Comparison of ENCODE assay signal across 8 mouse cellular contexts in the genomic region with DNA sequence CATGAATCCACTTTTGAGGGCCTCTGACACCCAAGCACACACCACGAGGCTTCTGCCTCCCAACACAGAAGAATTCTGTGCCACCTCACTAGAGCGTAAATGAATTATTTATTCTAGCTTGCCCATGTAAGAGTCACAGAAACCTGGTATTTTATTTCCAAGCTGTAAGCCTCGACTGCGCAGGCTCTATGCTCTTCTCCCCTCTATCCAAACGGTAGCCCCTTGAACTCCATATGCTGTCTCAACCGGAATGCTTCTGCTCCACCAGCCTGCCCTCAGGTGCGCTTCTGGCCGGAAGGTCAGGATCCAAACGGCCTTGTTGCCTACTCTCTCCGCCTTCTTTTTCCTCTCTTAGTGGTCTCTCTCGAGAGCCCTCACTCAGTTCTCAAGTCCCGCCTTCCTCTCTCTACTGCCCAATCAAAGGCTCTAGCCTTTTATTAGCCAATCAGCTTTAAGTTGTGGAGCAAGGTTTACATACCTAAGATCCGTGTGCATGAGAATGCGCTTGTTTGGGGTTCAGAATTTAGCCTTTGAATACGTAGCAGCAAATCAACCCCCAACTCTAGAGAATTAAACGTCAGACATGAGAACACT. TPM values are rescaled to one million over a fixed set of nuclear protein-coding genes. Genes with fewer than 3 reads are reported as not detected.
A peak's percentile ranks its signal among the peaks of the same experiment; 100 is the strongest.
DNase-seq lines count a peak whose midpoint lies in the region; ATAC-seq and TF ChIP-seq lines count a peak whose summit lies in the region.

No protein-coding gene starts in this region.

- H3K4me3 ChIP-seq in forebrain, embryonic 14.5 days (ENCODE audit: low read depth, low read length), result no peak overlapping the region
- peak overlapping the region; percentile 26 for H3K4me3 ChIP-seq in intestine, postnatal 0 days (ENCODE audit: low read depth, low read length)
- no peak overlapping the region; the same call in 1 of the 2 replicates for H3K4me3 ChIP-seq in neural tube, embryonic 14.5 days (ENCODE audit: low read depth, low read length)

- H3K27me3 ChIP-seq in forebrain, embryonic 14.5 days (replicated peaks; ENCODE audit: control insufficient read depth, insufficient read depth, low read length), result no peaks in the 10 kb centered on the region
- no peaks in the 10 kb centered on the region for H3K27me3 ChIP-seq in intestine, postnatal 0 days (replicated peaks; ENCODE audit: control insufficient read depth, insufficient read depth, low read length)
- H3K27me3 ChIP-seq in neural tube, embryonic 14.5 days (ENCODE audit: control insufficient read depth, insufficient read depth, low read length), result no peaks in the 10 kb centered on the region

- peak; percentile 61; the same call in 1 of the 2 replicates for ATAC-seq in forebrain, embryonic 14.5 days
- no peak for ATAC-seq in intestine, postnatal 0 days
- peak; percentile 90 for ATAC-seq in neural tube, embryonic 14.5 days (ENCODE audit: low read depth)

- TF ChIP-seq CTCF in intestine, postnatal 0 days (IDR thresholded peaks at IDR 0.05; ENCODE audit: low read depth), result no peak

- H3K4me1 ChIP-seq in forebrain, embryonic 14.5 days (ENCODE audit: control insufficient read depth, insufficient read depth, low read length), result no peaks in the 10 kb centered on the region
- no peaks in the 10 kb centered on the region for H3K4me1 ChIP-seq in intestine, postnatal 0 days (replicated peaks; ENCODE audit: control insufficient read depth, insufficient read depth, low read length)
- H3K4me1 ChIP-seq in neural tube, embryonic 14.5 days (ENCODE audit: control insufficient read depth, insufficient read depth, low read length), result no peaks in the 10 kb centered on the region

- H3K36me3 ChIP-seq in forebrain, embryonic 14.5 days (ENCODE audit: control insufficient read depth, insufficient read depth, low read length), result peaks cover 79% of the 10 kb centered on the region
- peaks cover 34% of the 10 kb centered on the region for H3K36me3 ChIP-seq in intestine, postnatal 0 days (ENCODE audit: control insufficient read depth, insufficient read depth)
- peaks cover 29% of the 10 kb centered on the region for H3K36me3 ChIP-seq in neural tube, embryonic 14.5 days (ENCODE audit: control insufficient read depth, insufficient read depth, low read length)

- H3K9me3 ChIP-seq in forebrain, embryonic 14.5 days (replicated peaks; ENCODE audit: control insufficient read depth, low read length), result no peaks in the 10 kb centered on the region
- no peaks in the 10 kb centered on the region for H3K9me3 ChIP-seq in intestine, postnatal 0 days (ENCODE audit: control insufficient read depth)
- H3K9me3 ChIP-seq in neural tube, embryonic 14.5 days (ENCODE audit: control insufficient read depth, low read length), result no peaks in the 10 kb centered on the region

- peak; percentile 49 for DNase-seq in retina, postnatal 1 day
- no peak for DNase-seq in retina, embryonic 14.5 days (ENCODE audit: low spot score)
- DNase-seq in forebrain, embryonic 14.5 days (ENCODE audit: low spot score), result peak; percentile 53
- peak; percentile 55 to 71 for DNase-seq in lung, adult 18-20 months
- no peak for DNase-seq in layer of hippocampus, adult 8-10 months (ENCODE audit: low spot score in 2 of 2)
- no peak for DNase-seq in gastrocnemius, postnatal 4 days (ENCODE audit: low spot score in 2 of 2)

- no peak overlapping the region for H3K9ac ChIP-seq in forebrain, embryonic 14.5 days (ENCODE audit: low read length)
- H3K9ac ChIP-seq in intestine, postnatal 0 days (ENCODE audit: low read depth, low read length), result no peak overlapping the region
- H3K9ac ChIP-seq in neural tube, embryonic 14.5 days (replicated peaks; ENCODE audit: low read depth, low read length), result no peak overlapping the region

- H3K27ac ChIP-seq in forebrain, embryonic 14.5 days (ENCODE audit: low read depth, low read length), result no peak overlapping the region
- no peak overlapping the region for H3K27ac ChIP-seq in intestine, postnatal 0 days (ENCODE audit: low read depth, low read length)
- H3K27ac ChIP-seq in neural tube, embryonic 14.5 days (ENCODE audit: low read depth, low read length), result no peak overlapping the region

- H3K4me2 ChIP-seq in forebrain, embryonic 14.5 days (ENCODE audit: low read length), result peak overlapping the region; percentile 12
- peak overlapping the region; percentile 51 for H3K4me2 ChIP-seq in intestine, postnatal 0 days (replicated peaks; ENCODE audit: low read depth)
- peak overlapping the region; percentile 28 for H3K4me2 ChIP-seq in neural tube, embryonic 14.5 days (ENCODE audit: low read depth, low read length)

- 25% methylated on average over 16 of the region's 16 CpGs for WGBS in forebrain, embryonic 14.5 days
- 43% methylated on average over 16 of the region's 16 CpGs for whole genome bisulfite sequencing in intestine, postnatal 0 days
- WGBS in neural tube, embryonic 14.5 days, result 29% methylated on average over 16 of the region's 16 CpGs

RNA-seq across cellular contexts. Expression of a gene that starts 36.5 kb away (rescaled TPM):
- 18.2 and 18.4 TPM in 2 replicates for polyA plus RNA-seq in forebrain, embryonic 14.5 days (2014; fragmentation: Nextera tagmentation; extraction: Ambion mirVana)
- 4.1 and 7.5 TPM in 2 replicates for polyA plus RNA-seq in intestine, postnatal 0 days (2015; fragmentation: Nextera tagmentation; extraction: Ambion mirVana)
- polyA plus RNA-seq in neural tube, embryonic 14.5 days (2014; fragmentation: Nextera tagmentation; extraction: Ambion mirVana), result 18.8 and 22.1 TPM in 2 replicates
- total RNA-seq in layer of hippocampus, adult 8-10 months (2022), result 10 to 100 TPM; 27.3 to 35.6 (median 30.3) TPM
- 10 to 100 TPM; 12.4 to 16.0 TPM for total RNA-seq in gastrocnemius, postnatal 4 days (2021)

Comparison
In these comparisons a context has a peak if more than half of its experiments do, and no peak if none do; other contexts are left out.
1. DNase-seq: peak in retina, postnatal 1 day (single experiment), forebrain, embryonic 14.5 days (single experiment) and lung, adult 18-20 months (2 of 2); none in retina, embryonic 14.5 days (single experiment), layer of hippocampus, adult 8-10 months (0 of 2) and gastrocnemius, postnatal 4 days (0 of 2).
2. Peak in every context shown above with its lines, with median percentiles within 50 percentile points of each other: H3K4me2 ChIP-seq.